Mouse (Mus musculus) heart, embryonic 16.5 days (tissue): ENCODE results near the gene Cep57. TPM values are rescaled to one million over a fixed set of nuclear protein-coding genes. Genes with fewer than 3 reads are reported as not detected.

Source experiments
- ATAC-seq: fragments of 200-750 bp; cut with Nextera tagmentation; replicated peaks from 2 replicates; pipeline ENCODE4 v1.8.0; 2017; ENCODE audit warnings: moderate number of reproducible peaks; ENCODE audit not compliant: insufficient read depth, low FRiP score; ENCODE audit errors: extremely low read depth
- H3K27ac ChIP-seq: fragments of 300-500 bp; sonication (generic); 2 replicates; pipeline ENCODE4 v1.5.1; 2014; ENCODE audit warnings: mild to moderate bottlenecking, low read length, control low read depth, moderate library complexity
- H3K27me3 ChIP-seq: fragments of 300-500 bp; sonication (generic); 2 replicates; pipeline ENCODE4 v1.6.1; 2014; ENCODE audit warnings: low read length, mixed read lengths; ENCODE audit not compliant: control insufficient read depth, insufficient read depth
- H3K36me3 ChIP-seq: fragments of 300-500 bp; sonication (generic); 2 replicates; pipeline ENCODE4 v1.6.1; 2014; ENCODE audit not compliant: control insufficient read depth, insufficient read depth
- H3K4me1 ChIP-seq: fragments of 300-500 bp; sonication (generic); 2 replicates; pipeline ENCODE4 v1.6.1; 2014; ENCODE audit warnings: low read length, mixed read lengths; ENCODE audit not compliant: control insufficient read depth, insufficient read depth
- H3K4me2 ChIP-seq: fragments of 300-500 bp; sonication (generic); 2 replicates; pipeline ENCODE4 v1.6.1; 2014; ENCODE audit warnings: low read depth, mild to moderate bottlenecking, control low read depth, low read length
- H3K4me3 ChIP-seq: fragments of 300-500 bp; sonication (generic); 2 replicates; pipeline ENCODE4 v1.5.1; 2014; ENCODE audit warnings: mild to moderate bottlenecking, control low read depth, low read length
- H3K9ac ChIP-seq: fragments of 300-500 bp; sonication (generic); 2 replicates; pipeline ENCODE4 v1.6.1; 2014; ENCODE audit warnings: low read length, control low read depth
- H3K9me3 ChIP-seq: fragments of 300-500 bp; sonication (generic); replicated peaks from 2 replicates; pipeline ENCODE4 v1.6.1; 2016; ENCODE audit warnings: low read length; ENCODE audit not compliant: control insufficient read depth
- WGBS: fragments of 180-500 bp; shearing (Covaris S2); extraction: QIAGEN DNeasy Blood & Tissue Kit; methylation state at CpG from one replicate; pipeline ENCODE4 v1.1.7; 2014; 5-methylcytosine and 5-hydroxymethylcytosine counted together
- polyA plus RNA-seq: library from polyadenylated mRNA; unstranded; fragments of >200 nt; fragmentation: Nextera tagmentation; extraction: Ambion mirVana; gene quantifications from 2 replicates; pipeline ENCODE4 v1.2.1, GENCODE M21; 2015

Gene Cep57
- polyA plus RNA-seq, 1 experiment from 2014 or later, result 41.5 TPM

DNA sequence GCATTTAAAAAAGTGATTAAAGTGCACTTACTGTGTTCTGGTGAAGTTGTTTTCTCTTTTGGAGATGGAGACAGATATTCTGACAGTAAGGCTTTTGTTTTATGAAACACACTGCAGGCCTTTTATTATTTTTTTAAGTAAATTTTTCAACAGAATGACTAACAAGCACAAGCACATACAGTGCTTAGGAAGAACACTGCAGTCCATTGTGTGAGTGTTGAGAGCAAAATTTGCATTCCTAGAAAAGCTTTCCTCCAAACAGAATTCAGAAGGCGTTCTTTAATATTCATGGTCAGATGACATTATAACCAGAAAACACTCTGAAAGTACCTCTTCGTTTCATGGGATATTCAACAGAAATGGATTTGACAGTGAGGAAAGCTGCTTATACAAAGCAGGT is 61.3 kb downstream of the Cep57 start:
- H3K9ac ChIP-seq, result no peak overlapping the region
- H3K4me1 ChIP-seq, result no peaks in the 10 kb centered on the region
- no peaks in the 10 kb centered on the region for H3K27me3 ChIP-seq
- no peaks in the 10 kb centered on the region for H3K9me3 ChIP-seq
- H3K36me3 ChIP-seq, result no peaks in the 10 kb centered on the region
- WGBS, result 72% methylated on average over 2 of the region's 2 CpGs
- no peak overlapping the region for H3K27ac ChIP-seq
- no peak overlapping the region for H3K4me3 ChIP-seq
- H3K4me2 ChIP-seq, result no peak overlapping the region
- ATAC-seq, result no peak

DNA sequence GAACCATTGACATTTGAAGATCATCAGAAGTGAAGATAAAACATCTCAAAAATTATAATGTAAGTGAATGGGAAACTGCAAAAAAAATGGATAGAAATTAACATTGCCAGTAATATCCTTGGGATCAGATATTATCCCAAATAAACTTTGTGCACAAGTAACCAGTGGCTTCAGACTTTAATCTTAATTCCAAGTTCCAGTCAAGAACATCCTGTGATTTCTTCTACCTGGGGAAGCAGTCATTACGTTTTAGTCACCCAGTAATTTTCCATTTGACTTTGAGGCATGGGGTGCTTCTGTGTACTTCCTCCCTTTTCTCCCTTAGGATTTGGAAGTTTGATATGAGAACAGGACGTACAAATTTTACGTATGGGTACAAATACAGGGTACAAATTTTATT is 66.5 kb downstream of the Cep57 start:
- H3K36me3 ChIP-seq, result 0 out of 2 replicates have a peak, but pooled peaks cover 3% of the 10 kb centered on the region
- H3K27ac ChIP-seq, result no peak overlapping the region
- H3K4me2 ChIP-seq, result no peak overlapping the region
- no peak for ATAC-seq
- H3K4me3 ChIP-seq, result no peak overlapping the region
- H3K9me3 ChIP-seq, result peaks cover 4% of the 10 kb centered on the region; the same call in 1 of the 2 replicates
- H3K9ac ChIP-seq, result no peak overlapping the region
- H3K27me3 ChIP-seq, result no peaks in the 10 kb centered on the region
- no peaks in the 10 kb centered on the region for H3K4me1 ChIP-seq
- 82% methylated on average over 3 of the region's 3 CpGs for WGBS

Other genes with a start within 250 kb of the Cep57 start
- gene Mtmr2, start 78.7 kb downstream of the Cep57 start, polyA plus RNA-seq, result 45.5 and 46.0 TPM in 2 replicates
- 13.9 and 16.8 TPM in 2 replicates for gene Fam76b, start 609 bp upstream of the Cep57 start, polyA plus RNA-seq